Mouse (Mus musculus): ENCODE results near the gene Nup214. TPM values are rescaled to one million over a fixed set of nuclear protein-coding genes. Genes with fewer than 3 reads are reported as not detected.

The Nup214 gene
- 89.7 and 91.9 TPM in 2 replicates for polyA plus RNA-seq (2011; ENCODE audit: insufficient read depth, insufficient read length, low read depth, missing spikeins)

GRCm38 (mm10) chr2:31974141-31974808 is at the start of gene Nup214:
TSS of gene Nup214 (plus strand) at chr2:31974436.
- H3K36me3 ChIP-seq (ENCODE audit: control insufficient read depth, insufficient read depth, low read length, poor library complexity, severe bottlenecking) = peaks cover 18% of the 10 kb centered on the region
- no peaks in the 10 kb centered on the region for H3K4me1 ChIP-seq (ENCODE audit: control insufficient read depth, insufficient read depth, low read length)
- no peak within 1 kb of the TSS for H3K27ac ChIP-seq (ENCODE audit: insufficient read depth, low read length)
- no peaks in the 10 kb centered on the region for H3K9me3 ChIP-seq (replicated peaks; ENCODE audit: control insufficient read depth, insufficient read depth, low read length, poor library complexity, severe bottlenecking)
- TF ChIP-seq POLR2A (IDR thresholded peaks at IDR 0.05; ENCODE audit: insufficient read depth, low read length) = no peak
- TF ChIP-seq CTCF (IDR thresholded peaks at IDR 0.05; ENCODE audit: low read depth, low read length) = no peak
- TF ChIP-seq EP300 (IDR thresholded peaks at IDR 0.05; ENCODE audit: insufficient read depth, low read depth, low read length) = 0 out of 2 replicates have a peak, but pooled peaks have one; percentile 34
- H3K4me3 ChIP-seq (ENCODE audit: low read depth, low read length) = peak within 1 kb of the TSS; percentile 94
- H3K9ac ChIP-seq (ENCODE audit: low read depth, poor library complexity, severe bottlenecking) = peak within 1 kb of the TSS; percentile 88
- no peaks in the 10 kb centered on the region for H3K27me3 ChIP-seq (ENCODE audit: control insufficient read depth, insufficient read depth, low read length, poor library complexity, severe bottlenecking)

- H3K4me3 ChIP-seq (ENCODE audit: low read depth, low read length) = no peak overlapping the region
- no peaks in the 10 kb centered on the region for H3K4me1 ChIP-seq (ENCODE audit: control insufficient read depth, insufficient read depth, low read length)
- H3K9ac ChIP-seq (ENCODE audit: low read depth, poor library complexity, severe bottlenecking) = no peak overlapping the region
- no peak overlapping the region for H3K27ac ChIP-seq (ENCODE audit: insufficient read depth, low read length)
- no peaks in the 10 kb centered on the region for H3K9me3 ChIP-seq (replicated peaks; ENCODE audit: control insufficient read depth, insufficient read depth, low read length, poor library complexity, severe bottlenecking)
- TF ChIP-seq CTCF (IDR thresholded peaks at IDR 0.05; ENCODE audit: low read depth, low read length) = no peak
- no peak for TF ChIP-seq EP300 (IDR thresholded peaks at IDR 0.05; ENCODE audit: insufficient read depth, low read depth, low read length)
- no peak for TF ChIP-seq POLR2A (IDR thresholded peaks at IDR 0.05; ENCODE audit: insufficient read depth, low read length)
- no peaks in the 10 kb centered on the region for H3K36me3 ChIP-seq (ENCODE audit: control insufficient read depth, insufficient read depth, low read length, poor library complexity, severe bottlenecking)
- no peaks in the 10 kb centered on the region for H3K27me3 ChIP-seq (ENCODE audit: control insufficient read depth, insufficient read depth, low read length, poor library complexity, severe bottlenecking)
Measured at GRCm38 (mm10) chr2:31924811-31925210, 49.4 kb upstream of the Nup214 start.

GRCm38 (mm10) chr2:31925936-31926335 is 48.3 kb upstream of the Nup214 start:
- Histone ChIP-seq H3K36me3 (ENCODE audit: control insufficient read depth, insufficient read depth, low read length, poor library complexity, severe bottlenecking) (no peaks in the 10 kb centered on the region), H3K27me3 (ENCODE audit: control insufficient read depth, insufficient read depth, low read length, poor library complexity, severe bottlenecking) (no peaks in the 10 kb centered on the region), H3K4me1 (ENCODE audit: control insufficient read depth, insufficient read depth, low read length) (no peaks in the 10 kb centered on the region), H3K4me3 (ENCODE audit: low read depth, low read length) (no peak overlapping the region), H3K9ac (ENCODE audit: low read depth, poor library complexity, severe bottlenecking) (no peak overlapping the region), H3K27ac (ENCODE audit: insufficient read depth, low read length) (no peak overlapping the region), H3K9me3 (replicated peaks; ENCODE audit: control insufficient read depth, insufficient read depth, low read length, poor library complexity, severe bottlenecking) (no peaks in the 10 kb centered on the region)
- TF ChIP-seq CTCF (IDR thresholded peaks at IDR 0.05; ENCODE audit: low read depth, low read length) = no peak
- TF ChIP-seq POLR2A (IDR thresholded peaks at IDR 0.05; ENCODE audit: insufficient read depth, low read length) = no peak
- TF ChIP-seq EP300 (IDR thresholded peaks at IDR 0.05; ENCODE audit: insufficient read depth, low read depth, low read length) = no peak

- TF ChIP-seq CTCF (IDR thresholded peaks at IDR 0.05; ENCODE audit: low read depth, low read length) (no peak), POLR2A (IDR thresholded peaks at IDR 0.05; ENCODE audit: insufficient read depth, low read length) (no peak)
- Histone ChIP-seq H3K27ac (ENCODE audit: insufficient read depth, low read length) (no peak overlapping the region), H3K36me3 (ENCODE audit: control insufficient read depth, insufficient read depth, low read length, poor library complexity, severe bottlenecking) (no peaks in the 10 kb centered on the region), H3K4me3 (ENCODE audit: low read depth, low read length) (no peak overlapping the region), H3K27me3 (ENCODE audit: control insufficient read depth, insufficient read depth, low read length, poor library complexity, severe bottlenecking) (no peaks in the 10 kb centered on the region), H3K9ac (ENCODE audit: low read depth, poor library complexity, severe bottlenecking) (no peak overlapping the region), H3K9me3 (replicated peaks; ENCODE audit: control insufficient read depth, insufficient read depth, low read length, poor library complexity, severe bottlenecking) (no peaks in the 10 kb centered on the region), H3K4me1 (ENCODE audit: control insufficient read depth, insufficient read depth, low read length) (no peaks in the 10 kb centered on the region)
Measured at GRCm38 (mm10) chr2:31929664-31930063, 44.6 kb upstream of the Nup214 start.

DNA sequence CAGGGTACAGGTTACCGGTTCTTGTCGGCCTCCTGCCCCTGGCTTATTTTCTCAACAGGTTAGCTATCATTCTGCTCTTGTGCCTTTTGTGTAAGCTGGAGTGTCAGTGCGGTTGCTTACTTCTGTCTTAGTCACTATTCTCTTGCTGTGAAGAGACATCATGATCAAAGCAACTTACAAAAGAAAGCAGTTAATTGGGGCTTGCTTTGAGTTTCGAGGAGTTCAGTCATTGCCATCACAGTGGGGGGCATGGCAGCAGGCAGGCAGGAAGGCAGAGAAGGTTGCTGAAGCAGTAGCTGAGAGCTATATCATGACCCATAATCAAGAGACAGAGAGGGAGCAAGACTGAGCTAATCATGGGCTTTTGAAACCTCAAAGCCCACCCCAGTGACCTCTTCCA is 39.7 kb upstream of the Nup214 start:
- Histone ChIP-seq H3K9ac (ENCODE audit: low read depth, poor library complexity, severe bottlenecking) (no peak overlapping the region), H3K27me3 (ENCODE audit: control insufficient read depth, insufficient read depth, low read length, poor library complexity, severe bottlenecking) (no peaks in the 10 kb centered on the region), H3K4me3 (ENCODE audit: low read depth, low read length) (no peak overlapping the region), H3K27ac (ENCODE audit: insufficient read depth, low read length) (no peak overlapping the region), H3K36me3 (ENCODE audit: control insufficient read depth, insufficient read depth, low read length, poor library complexity, severe bottlenecking) (no peaks in the 10 kb centered on the region), H3K9me3 (replicated peaks; ENCODE audit: control insufficient read depth, insufficient read depth, low read length, poor library complexity, severe bottlenecking) (no peaks in the 10 kb centered on the region), H3K4me1 (ENCODE audit: control insufficient read depth, insufficient read depth, low read length) (no peaks in the 10 kb centered on the region)
- no peak for TF ChIP-seq EP300 (IDR thresholded peaks at IDR 0.05; ENCODE audit: insufficient read depth, low read depth, low read length)
- TF ChIP-seq POLR2A (IDR thresholded peaks at IDR 0.05; ENCODE audit: insufficient read depth, low read length) = no peak

GRCm38 (mm10) chr2:31935054-31935453 is 39.2 kb upstream of the Nup214 start:
- no peaks in the 10 kb centered on the region for H3K27me3 ChIP-seq (ENCODE audit: control insufficient read depth, insufficient read depth, low read length, poor library complexity, severe bottlenecking)
- H3K9ac ChIP-seq (ENCODE audit: low read depth, poor library complexity, severe bottlenecking) = no peak overlapping the region
- no peaks in the 10 kb centered on the region for H3K4me1 ChIP-seq (ENCODE audit: control insufficient read depth, insufficient read depth, low read length)
- H3K27ac ChIP-seq (ENCODE audit: insufficient read depth, low read length) = no peak overlapping the region
- TF ChIP-seq POLR2A (IDR thresholded peaks at IDR 0.05; ENCODE audit: insufficient read depth, low read length) = no peak
- TF ChIP-seq CTCF (IDR thresholded peaks at IDR 0.05; ENCODE audit: low read depth, low read length) = no peak
- no peak for TF ChIP-seq EP300 (IDR thresholded peaks at IDR 0.05; ENCODE audit: insufficient read depth, low read depth, low read length)
- H3K36me3 ChIP-seq (ENCODE audit: control insufficient read depth, insufficient read depth, low read length, poor library complexity, severe bottlenecking) = no peaks in the 10 kb centered on the region
- no peaks in the 10 kb centered on the region for H3K9me3 ChIP-seq (replicated peaks; ENCODE audit: control insufficient read depth, insufficient read depth, low read length, poor library complexity, severe bottlenecking)
- H3K4me3 ChIP-seq (ENCODE audit: low read depth, low read length) = no peak overlapping the region

All from ES-Bruce4 (cell line).